Mouse (Mus musculus): ENCODE data around the gene Akap17b.

DNA sequence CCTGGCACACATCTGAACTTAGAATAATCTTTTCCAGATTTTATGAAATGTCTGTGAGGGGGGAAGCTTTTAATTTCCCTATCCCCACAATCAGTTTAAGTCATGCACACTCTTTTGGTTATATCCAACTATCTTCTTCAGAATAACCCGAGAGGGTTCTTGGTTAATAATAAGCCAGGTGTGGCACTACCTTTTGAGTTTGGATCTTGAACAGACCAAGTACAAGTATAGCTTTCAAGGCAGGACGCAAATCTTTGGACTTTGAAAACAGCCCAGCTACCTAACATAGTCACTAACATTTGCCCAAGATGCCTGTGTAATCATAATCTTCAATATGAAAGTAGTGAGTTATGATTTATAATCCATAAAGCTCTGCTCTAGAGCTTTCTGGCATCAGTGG lies 42.3 kb downstream of the Akap17b start:
- TF ChIP-seq POLR2A (IDR thresholded peaks at IDR 0.05; ENCODE audit: extremely low read depth, insufficient read depth, low read length) (no peak), CTCF (IDR thresholded peaks at IDR 0.05; ENCODE audit: extremely low read depth, insufficient read depth, low read length) (no peak)

Data from cortical plate, adult 2 months (tissue).